Comparison of ENCODE assay signal across 11 mouse cellular contexts in the genomic region with DNA sequence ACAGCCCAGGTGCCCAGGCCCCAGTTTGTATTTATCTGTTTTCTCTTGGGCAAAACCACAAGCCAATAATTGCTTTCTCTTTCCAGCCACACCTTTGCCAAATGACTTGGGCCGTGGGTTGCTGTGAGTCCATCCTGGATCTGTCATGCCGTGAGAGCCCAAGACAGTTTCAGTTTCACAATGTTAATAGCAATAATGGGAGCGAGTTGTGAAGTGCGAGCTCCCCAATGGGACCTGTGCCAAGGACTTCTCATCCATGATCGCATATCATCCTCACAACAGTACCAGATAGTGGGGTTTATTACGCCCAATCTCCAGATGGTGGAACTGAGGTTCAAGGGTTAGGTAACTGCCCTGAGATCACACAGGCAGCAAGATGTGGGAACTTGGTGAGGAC.
DNase-seq lines count a peak whose midpoint lies in the region; ATAC-seq and TF ChIP-seq lines count a peak whose summit lies in the region.
"Had no signal": no experiment of that assay in that cellular context is flagged by ENCODE, and none has a peak within 500 bp of the region (broad histone marks: within the 10 kb centered on the region; RNA-seq: fewer than 3 reads in every experiment).

No protein-coding gene starts in this region.

- H3K27ac ChIP-seq in heart, embryonic 11.5 days (ENCODE audit: low read depth, low read length): no peak overlapping the region
- no peak overlapping the region for H3K27ac ChIP-seq in intestine, postnatal 0 days (ENCODE audit: low read depth, low read length)

- peak; percentile 21 to 27 for DNase-seq in heart, postnatal 10 days
- peak; percentile 24 for DNase-seq in ovary, postnatal 36 days (ENCODE audit: low spot score)
- no peak for DNase-seq in ovary, postnatal 14 days (ENCODE audit: low spot score)
- peak; percentile 60 for DNase-seq in testis, postnatal 10 days (ENCODE audit: low spot score)
- no peak for DNase-seq in thymus, postnatal 10 days (ENCODE audit: low spot score in 2 of 2)
- DNase-seq in cerebellum, postnatal 36 days: no peak
- DNase-seq: gastrocnemius, postnatal 14 days; heart, postnatal 4 days; thymus, postnatal 36 days had no signal

- no peak for TF ChIP-seq CTCF in intestine, postnatal 0 days (IDR thresholded peaks at IDR 0.05; ENCODE audit: low read depth)

- no peak overlapping the region for H3K4me2 ChIP-seq in heart, embryonic 11.5 days
- peak overlapping the region; percentile 54 for H3K4me2 ChIP-seq in intestine, postnatal 0 days (replicated peaks; ENCODE audit: low read depth)

- no peak overlapping the region for H3K4me3 ChIP-seq in heart, embryonic 11.5 days (ENCODE audit: low read depth, low read length)
- H3K4me3 ChIP-seq in intestine, postnatal 0 days (ENCODE audit: low read depth, low read length): peak overlapping the region; percentile 20; the same call in 1 of the 2 replicates

- H3K9ac ChIP-seq in heart, embryonic 11.5 days (ENCODE audit: low read depth, low read length): no peak overlapping the region
- H3K9ac ChIP-seq in intestine, postnatal 0 days (ENCODE audit: low read depth, low read length): no peak overlapping the region

- no peaks in the 10 kb centered on the region for H3K36me3 ChIP-seq in heart, embryonic 11.5 days (ENCODE audit: control insufficient read depth, insufficient read depth, low read length)
- no peaks in the 10 kb centered on the region for H3K36me3 ChIP-seq in intestine, postnatal 0 days (ENCODE audit: control insufficient read depth, insufficient read depth)

- no peak for ATAC-seq in heart, embryonic 11.5 days (replicated peaks; ENCODE audit: insufficient number of reproducible peaks, low FRiP score, low TSS enrichment)
- ATAC-seq in intestine, postnatal 0 days: peak; percentile 78

- WGBS in heart, embryonic 11.5 days (ENCODE audit: insufficient replicate concordance): 85% methylated on average over 6 of the region's 6 CpGs
- WGBS in intestine, postnatal 0 days: 24% methylated on average over 6 of the region's 6 CpGs

- intact Hi-C loops in heart, postnatal 10 days (cut with DNase I): no loop called here

- H3K9me3 ChIP-seq in heart, embryonic 11.5 days (replicated peaks; ENCODE audit: control insufficient read depth, low read length): no peaks in the 10 kb centered on the region
- no peaks in the 10 kb centered on the region for H3K9me3 ChIP-seq in intestine, postnatal 0 days (ENCODE audit: control insufficient read depth)

- H3K27me3 ChIP-seq in heart, embryonic 11.5 days (ENCODE audit: control insufficient read depth, insufficient read depth, low read length): no peaks in the 10 kb centered on the region
- H3K27me3 ChIP-seq in intestine, postnatal 0 days (replicated peaks; ENCODE audit: control insufficient read depth, insufficient read depth, low read length): no peaks in the 10 kb centered on the region

- peaks cover 8% of the 10 kb centered on the region for H3K4me1 ChIP-seq in heart, embryonic 11.5 days (ENCODE audit: control insufficient read depth, insufficient read depth, low read length)
- peaks cover 8% of the 10 kb centered on the region for H3K4me1 ChIP-seq in intestine, postnatal 0 days (replicated peaks; ENCODE audit: control insufficient read depth, insufficient read depth, low read length)

Comparison
In these comparisons a context has a peak if more than half of its experiments do, and no peak if none do; other contexts are left out.
1. DNase-seq: peak in heart, postnatal 10 days (2 of 2), ovary, postnatal 36 days (single experiment) and testis, postnatal 10 days (single experiment); none in ovary, postnatal 14 days (single experiment), thymus, postnatal 10 days (0 of 2) and cerebellum, postnatal 36 days (0 of 2).